Mouse (Mus musculus): ENCODE data around the gene Fuca1.

DNA sequence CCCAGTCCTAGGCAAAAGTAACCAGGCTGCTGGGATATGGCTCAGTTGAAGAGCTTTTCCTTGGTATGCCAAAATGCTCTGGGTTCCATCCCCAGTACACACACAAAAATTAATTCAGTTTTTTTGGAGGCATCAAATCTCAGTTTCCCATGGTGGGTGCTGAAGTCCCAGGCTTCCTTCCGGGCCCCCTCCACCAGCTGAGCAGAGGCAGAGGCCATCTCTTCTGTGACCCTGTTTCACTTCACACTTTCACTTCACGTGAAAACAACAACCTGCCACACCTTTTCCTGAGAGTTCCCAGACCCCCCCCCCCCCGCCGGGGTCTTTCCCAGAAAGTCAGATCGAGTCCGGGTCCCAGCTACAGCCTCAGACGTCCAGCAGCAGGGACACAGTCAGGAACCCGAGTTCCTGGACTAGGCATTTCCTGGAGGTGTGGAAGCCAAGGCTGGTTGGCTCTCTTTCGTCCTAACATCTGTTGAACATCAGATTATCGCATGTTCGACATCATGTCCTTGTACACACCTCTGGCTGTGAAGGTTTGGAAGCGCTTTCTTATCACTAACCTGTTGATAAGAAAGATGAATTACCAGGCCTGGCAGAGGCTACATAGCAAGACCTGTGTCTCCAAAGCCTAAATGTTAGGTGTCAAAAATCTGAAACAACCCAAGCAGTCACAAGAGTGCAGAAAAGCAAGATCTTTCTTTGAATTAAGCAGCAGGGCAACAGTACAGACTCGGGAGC lies 11.0 kb upstream of the Fuca1 start:
- no peak for TF ChIP-seq CTCF (conservative IDR thresholded peaks at IDR 0.05; ENCODE audit: insufficient read depth, insufficient read length, low read depth, low read length)
- TF ChIP-seq POLR2A (IDR thresholded peaks at IDR 0.05; ENCODE audit: low read depth, low read length), result no peak
